Mouse (Mus musculus): Measurements from ENCODE around the gene Ttll4. TPM values are rescaled to one million over a fixed set of nuclear protein-coding genes. Genes with fewer than 3 reads are reported as not detected.
A peak's percentile ranks its signal among the peaks of the same experiment; 100 is the strongest.

The Ttll4 gene
- 21.8 and 26.3 TPM in 2 replicates for polyA plus RNA-seq (2014; fragmentation: Nextera tagmentation; extraction: Ambion mirVana)

DNA sequence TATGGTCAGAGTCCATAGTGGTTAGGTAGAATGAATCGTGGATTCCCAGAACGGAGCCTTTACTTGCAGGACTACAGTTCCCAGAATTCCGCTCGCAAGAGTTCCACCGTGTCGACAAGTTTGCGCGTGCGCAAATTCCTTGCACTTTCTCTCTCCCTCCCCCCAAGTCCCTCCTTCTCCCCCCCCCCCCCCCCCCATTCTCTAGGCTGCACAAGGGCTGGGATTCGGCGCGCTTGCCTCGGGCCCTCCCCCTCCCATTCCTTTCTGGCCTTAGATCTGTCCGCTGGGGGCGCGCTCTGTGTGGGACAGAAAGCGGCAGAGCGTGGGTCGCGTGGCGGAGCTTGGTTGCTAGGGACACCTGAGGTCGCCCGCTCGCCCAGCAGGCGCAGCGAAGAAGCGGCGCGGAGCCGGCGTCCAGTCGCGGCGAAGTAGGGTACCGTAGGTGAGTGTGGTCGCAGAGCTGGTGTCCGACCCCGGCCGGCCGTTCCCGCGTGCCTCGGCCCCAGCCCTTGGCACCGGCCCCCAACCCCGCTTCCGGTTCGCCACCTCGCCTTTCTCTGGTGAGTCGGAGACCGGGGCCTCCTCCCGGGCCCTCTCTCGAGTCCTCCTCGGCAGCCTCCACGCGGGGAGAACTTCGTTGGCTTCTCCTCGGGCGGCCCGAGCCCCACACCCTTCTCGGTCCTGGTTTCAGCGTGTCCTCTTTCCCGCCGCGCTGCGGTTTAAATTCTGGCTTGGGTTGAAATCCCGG is at the start of gene Ttll4:
Gene Ttll4 (plus strand): TSS at position 298 of the 748 bp plus-strand sequence.
- Histone ChIP-seq H3K27me3 (replicated peaks; ENCODE audit: control insufficient read depth, insufficient read depth, low read length) (no peaks in the 10 kb centered on the region), H3K27ac (ENCODE audit: low read depth) (peak within 1 kb of the TSS; percentile 74), H3K9ac (ENCODE audit: low read length) (peak within 1 kb of the TSS; percentile 69), H3K4me1 (replicated peaks; ENCODE audit: control insufficient read depth, insufficient read depth, low read length) (0 out of 2 replicates have a peak, but pooled peaks cover 9% of the 10 kb centered on the region), H3K4me2 (ENCODE audit: low read length) (peak within 1 kb of the TSS; percentile 65), H3K36me3 (ENCODE audit: control insufficient read depth, insufficient read depth, low read length) (peaks cover 5% of the 10 kb centered on the region; the same call in 1 of the 2 replicates), H3K4me3 (ENCODE audit: low read depth, low read length) (peak within 1 kb of the TSS; percentile 84), H3K9me3 (ENCODE audit: control insufficient read depth, low read length) (no peaks in the 10 kb centered on the region)
- WGBS, result under 1% methylated on average over 60 of the region's 66 CpGs
- DNase-seq (ENCODE audit: low spot score) (peak; percentile 95), ATAC-seq (replicated peaks; ENCODE audit: low FRiP score, low TSS enrichment, low read depth) (peak; percentile 99)

DNA sequence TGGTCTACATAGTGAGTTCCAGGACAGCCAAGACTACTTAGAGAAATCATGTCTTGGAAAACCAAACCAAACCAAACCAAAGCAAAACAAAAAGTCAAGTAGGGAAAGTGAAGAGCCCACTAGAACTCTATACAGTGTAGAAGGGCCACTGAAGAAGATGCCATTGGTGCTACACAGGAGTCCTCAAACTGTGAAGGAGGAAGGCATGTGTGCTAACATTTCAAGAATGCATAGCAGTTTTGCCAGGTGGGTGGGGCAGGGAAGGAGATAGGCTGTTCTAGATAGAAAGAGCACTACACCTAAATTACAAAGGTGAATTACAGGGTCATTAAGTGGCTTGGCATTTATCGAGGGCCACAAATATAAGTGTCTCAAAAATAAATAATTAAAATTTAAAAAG is 37.4 kb upstream of the Ttll4 start:
- no peak overlapping the region for H3K4me2 ChIP-seq (ENCODE audit: low read length)
- H3K9me3 ChIP-seq (ENCODE audit: control insufficient read depth, low read length), result no peaks in the 10 kb centered on the region
- no peak for DNase-seq (ENCODE audit: low spot score)
- H3K36me3 ChIP-seq (ENCODE audit: control insufficient read depth, insufficient read depth, low read length), result no peaks in the 10 kb centered on the region
- H3K9ac ChIP-seq (ENCODE audit: low read length), result no peak overlapping the region
- no peaks in the 10 kb centered on the region for H3K27me3 ChIP-seq (replicated peaks; ENCODE audit: control insufficient read depth, insufficient read depth, low read length)
- H3K27ac ChIP-seq (ENCODE audit: low read depth), result no peak overlapping the region
- no peaks in the 10 kb centered on the region for H3K4me1 ChIP-seq (replicated peaks; ENCODE audit: control insufficient read depth, insufficient read depth, low read length)
- no peak for ATAC-seq (replicated peaks; ENCODE audit: low FRiP score, low TSS enrichment, low read depth)
- no peak overlapping the region for H3K4me3 ChIP-seq (ENCODE audit: low read depth, low read length)
- 94% methylated on average over 1 of the region's 1 CpGs for WGBS

DNA sequence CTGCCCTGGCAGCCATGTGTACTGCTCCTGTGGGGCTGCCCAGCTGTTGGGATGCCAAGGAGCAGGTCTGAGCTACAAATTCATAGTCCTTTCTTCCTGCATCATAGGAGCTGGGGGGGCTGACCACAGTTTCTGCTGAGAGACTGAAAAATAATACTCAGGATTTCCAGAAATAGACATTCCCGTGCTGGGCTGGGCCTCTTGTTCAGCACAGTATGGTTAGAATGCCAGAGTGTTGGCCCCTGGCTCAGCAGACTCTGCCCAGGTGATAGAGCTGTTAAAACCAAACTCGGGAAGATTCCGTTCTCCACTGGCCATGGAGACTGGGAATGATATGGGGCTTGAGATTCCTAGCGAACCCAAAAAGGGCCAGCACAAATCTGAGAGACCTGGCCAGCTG is 35.5 kb upstream of the Ttll4 start:
- Histone ChIP-seq H3K27me3 (replicated peaks; ENCODE audit: control insufficient read depth, insufficient read depth, low read length) (no peaks in the 10 kb centered on the region), H3K27ac (ENCODE audit: low read depth) (no peak overlapping the region), H3K4me2 (ENCODE audit: low read length) (no peak overlapping the region), H3K9me3 (ENCODE audit: control insufficient read depth, low read length) (no peaks in the 10 kb centered on the region), H3K4me1 (replicated peaks; ENCODE audit: control insufficient read depth, insufficient read depth, low read length) (no peaks in the 10 kb centered on the region), H3K36me3 (ENCODE audit: control insufficient read depth, insufficient read depth, low read length) (no peaks in the 10 kb centered on the region), H3K4me3 (ENCODE audit: low read depth, low read length) (no peak overlapping the region), H3K9ac (ENCODE audit: low read length) (no peak overlapping the region)
- no peak for DNase-seq (ENCODE audit: low spot score)
- WGBS, result 86% methylated on average over 4 of the region's 4 CpGs
- no peak for ATAC-seq (replicated peaks; ENCODE audit: low FRiP score, low TSS enrichment, low read depth)

DNA sequence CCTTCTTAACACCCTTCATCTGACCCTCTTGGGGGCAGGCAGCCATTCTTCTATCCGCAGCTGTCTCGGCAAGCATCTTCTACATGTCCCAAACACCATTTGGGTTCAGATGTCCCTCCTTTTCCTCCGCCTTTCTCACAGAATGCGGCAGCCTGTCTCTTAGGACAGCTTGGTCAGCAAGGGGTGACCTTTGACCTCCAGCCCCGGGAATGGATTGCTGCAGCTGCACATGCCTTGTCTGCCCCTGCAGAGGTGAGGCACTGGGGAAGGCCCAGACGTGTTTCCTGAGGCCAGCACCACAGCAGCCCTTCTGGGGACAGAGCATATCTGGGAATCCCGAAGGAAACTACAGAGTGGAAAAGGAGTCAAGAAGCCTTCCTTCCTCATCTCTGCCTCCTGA is 33.5 kb upstream of the Ttll4 start:
- Histone ChIP-seq H3K4me1 (replicated peaks; ENCODE audit: control insufficient read depth, insufficient read depth, low read length) (no peaks in the 10 kb centered on the region), H3K4me3 (ENCODE audit: low read depth, low read length) (no peak overlapping the region), H3K4me2 (ENCODE audit: low read length) (no peak overlapping the region), H3K9me3 (ENCODE audit: control insufficient read depth, low read length) (no peaks in the 10 kb centered on the region), H3K9ac (ENCODE audit: low read length) (no peak overlapping the region), H3K36me3 (ENCODE audit: control insufficient read depth, insufficient read depth, low read length) (no peaks in the 10 kb centered on the region), H3K27ac (ENCODE audit: low read depth) (no peak overlapping the region), H3K27me3 (replicated peaks; ENCODE audit: control insufficient read depth, insufficient read depth, low read length) (no peaks in the 10 kb centered on the region)
- 49% methylated on average over 7 of the region's 7 CpGs for WGBS
- ATAC-seq (replicated peaks; ENCODE audit: low FRiP score, low TSS enrichment, low read depth), result no peak
- DNase-seq (ENCODE audit: low spot score), result no peak

DNA sequence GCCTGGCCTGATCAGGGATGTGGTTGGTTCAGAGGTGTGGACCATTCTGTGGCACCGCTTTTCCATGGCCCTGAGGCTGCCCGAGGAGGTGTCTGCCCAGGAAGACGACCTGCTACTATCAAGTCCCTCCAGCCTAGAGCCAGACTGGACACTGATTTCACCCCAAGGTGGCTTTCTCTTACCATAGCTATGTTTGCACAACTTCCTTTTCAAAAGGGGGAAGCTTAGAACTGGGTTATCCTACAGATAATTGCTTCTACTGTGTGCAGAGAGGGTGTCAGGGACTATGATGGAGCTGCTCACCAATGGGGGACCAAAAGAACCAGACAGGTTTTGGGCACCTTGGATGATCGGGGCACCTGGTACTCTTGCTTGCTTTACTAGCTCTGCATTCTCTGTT is 28.8 kb upstream of the Ttll4 start:
- Histone ChIP-seq H3K4me1 (replicated peaks; ENCODE audit: control insufficient read depth, insufficient read depth, low read length) (no peaks in the 10 kb centered on the region), H3K36me3 (ENCODE audit: control insufficient read depth, insufficient read depth, low read length) (0 out of 2 replicates have a peak, but pooled peaks cover 4% of the 10 kb centered on the region), H3K4me3 (ENCODE audit: low read depth, low read length) (no peak overlapping the region), H3K27me3 (replicated peaks; ENCODE audit: control insufficient read depth, insufficient read depth, low read length) (no peaks in the 10 kb centered on the region), H3K27ac (ENCODE audit: low read depth) (no peak overlapping the region), H3K4me2 (ENCODE audit: low read length) (no peak overlapping the region), H3K9me3 (ENCODE audit: control insufficient read depth, low read length) (no peaks in the 10 kb centered on the region), H3K9ac (ENCODE audit: low read length) (no peak overlapping the region)
- ATAC-seq (replicated peaks; ENCODE audit: low FRiP score, low TSS enrichment, low read depth), result no peak
- no peak for DNase-seq (ENCODE audit: low spot score)
- WGBS, result 83% methylated on average over 4 of the region's 4 CpGs

DNA sequence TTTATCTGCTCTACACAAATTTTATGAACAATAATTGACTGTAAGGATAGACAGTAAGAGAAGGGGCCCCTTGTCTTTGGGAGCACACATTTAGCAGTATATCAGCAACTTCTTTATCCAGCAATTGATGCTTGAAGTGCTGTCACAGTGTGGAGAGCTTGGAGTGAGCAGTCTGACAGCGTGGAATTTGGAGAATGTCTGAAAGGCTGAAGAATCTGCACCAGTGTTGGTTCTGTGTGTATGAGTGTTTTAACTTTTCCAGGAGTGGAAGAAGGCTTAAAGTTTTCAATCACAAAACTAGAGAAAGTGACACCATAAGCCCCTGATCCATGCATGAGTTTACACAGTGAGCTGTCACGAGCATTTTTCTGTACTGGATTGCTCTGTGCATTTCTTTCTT is 18.0 kb upstream of the Ttll4 start:
- Histone ChIP-seq H3K9ac (ENCODE audit: low read length) (no peak overlapping the region), H3K27ac (ENCODE audit: low read depth) (no peak overlapping the region), H3K4me1 (replicated peaks; ENCODE audit: control insufficient read depth, insufficient read depth, low read length) (no peaks in the 10 kb centered on the region), H3K9me3 (ENCODE audit: control insufficient read depth, low read length) (no peaks in the 10 kb centered on the region), H3K4me2 (ENCODE audit: low read length) (no peak overlapping the region), H3K4me3 (ENCODE audit: low read depth, low read length) (no peak overlapping the region), H3K27me3 (replicated peaks; ENCODE audit: control insufficient read depth, insufficient read depth, low read length) (no peaks in the 10 kb centered on the region), H3K36me3 (ENCODE audit: control insufficient read depth, insufficient read depth, low read length) (no peaks in the 10 kb centered on the region)
- no peak for DNase-seq (ENCODE audit: low spot score)
- no peak for ATAC-seq (replicated peaks; ENCODE audit: low FRiP score, low TSS enrichment, low read depth)
- WGBS, result 68% methylated on average over 2 of the region's 2 CpGs

DNA sequence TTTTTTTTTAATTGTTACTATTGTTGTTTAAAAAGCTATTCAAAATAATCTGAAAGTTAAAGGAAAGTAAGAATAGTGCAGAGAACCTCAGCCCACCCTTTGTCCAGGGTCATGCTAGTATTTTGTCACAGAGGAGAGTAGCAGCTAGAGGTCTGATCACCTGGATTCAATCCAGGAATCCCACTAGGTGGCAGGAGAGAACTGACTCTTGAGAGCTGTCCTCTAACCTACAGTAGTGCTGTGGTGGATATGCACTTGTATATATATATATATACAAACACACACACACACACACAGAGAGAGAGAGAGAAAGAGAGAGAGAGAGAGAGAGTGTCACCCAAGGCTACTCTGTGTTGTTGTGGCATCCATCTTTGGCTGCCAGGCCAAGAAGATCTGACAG is 17.6 kb upstream of the Ttll4 start:
- DNase-seq (ENCODE audit: low spot score), result no peak
- no peaks in the 10 kb centered on the region for H3K27me3 ChIP-seq (replicated peaks; ENCODE audit: control insufficient read depth, insufficient read depth, low read length)
- no peak overlapping the region for H3K4me2 ChIP-seq (ENCODE audit: low read length)
- no peak overlapping the region for H3K4me3 ChIP-seq (ENCODE audit: low read depth, low read length)
- ATAC-seq (replicated peaks; ENCODE audit: low FRiP score, low TSS enrichment, low read depth), result 0 out of 2 replicates have a peak, but pooled peaks have one; percentile 36
- H3K9me3 ChIP-seq (ENCODE audit: control insufficient read depth, low read length), result no peaks in the 10 kb centered on the region
- H3K36me3 ChIP-seq (ENCODE audit: control insufficient read depth, insufficient read depth, low read length), result no peaks in the 10 kb centered on the region
- H3K4me1 ChIP-seq (replicated peaks; ENCODE audit: control insufficient read depth, insufficient read depth, low read length), result no peaks in the 10 kb centered on the region
- H3K9ac ChIP-seq (ENCODE audit: low read length), result no peak overlapping the region
- no peak overlapping the region for H3K27ac ChIP-seq (ENCODE audit: low read depth)

DNA sequence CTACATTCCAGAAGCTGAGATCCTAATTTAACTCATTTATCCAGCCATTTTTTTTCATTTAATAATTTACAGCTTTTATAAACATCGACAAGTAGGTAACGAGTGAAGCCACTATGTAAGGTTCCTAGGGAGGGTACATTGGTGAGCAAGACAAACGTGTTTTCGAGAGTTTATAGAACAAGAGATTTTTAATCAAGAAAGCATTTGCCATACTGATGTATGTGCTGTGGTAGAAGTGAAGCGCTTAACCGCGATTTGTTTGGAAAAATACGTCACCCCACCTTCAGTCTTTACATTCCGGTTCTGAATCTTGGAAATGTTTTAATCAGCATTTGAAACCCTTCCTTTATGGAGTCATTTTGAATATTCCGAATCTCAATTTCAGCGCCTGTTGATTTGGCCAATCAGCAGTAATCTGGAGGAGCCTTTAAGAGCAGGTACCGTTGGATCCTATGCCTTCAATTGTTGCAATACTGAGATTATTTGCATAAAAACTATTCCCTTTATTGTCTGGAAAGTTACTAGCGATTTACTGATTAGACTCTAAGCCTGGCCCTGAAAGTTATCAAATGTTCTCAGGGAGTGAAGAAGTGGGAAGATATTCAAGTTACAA is 814 bp downstream of the Ttll4 start:
- Histone ChIP-seq H3K27ac (ENCODE audit: low read depth) (peak overlapping the region; percentile 74), H3K9ac (ENCODE audit: low read length) (peak overlapping the region; percentile 69), H3K4me2 (ENCODE audit: low read length) (peak overlapping the region; percentile 65), H3K27me3 (replicated peaks; ENCODE audit: control insufficient read depth, insufficient read depth, low read length) (no peaks in the 10 kb centered on the region), H3K9me3 (ENCODE audit: control insufficient read depth, low read length) (no peaks in the 10 kb centered on the region), H3K4me1 (replicated peaks; ENCODE audit: control insufficient read depth, insufficient read depth, low read length) (0 out of 2 replicates have a peak, but pooled peaks cover 9% of the 10 kb centered on the region), H3K4me3 (ENCODE audit: low read depth, low read length) (peak overlapping the region; percentile 84), H3K36me3 (ENCODE audit: control insufficient read depth, insufficient read depth, low read length) (peaks cover 7% of the 10 kb centered on the region; the same call in 1 of the 2 replicates)
- 4% methylated on average over 13 of the region's 13 CpGs for WGBS
- ATAC-seq (replicated peaks; ENCODE audit: low FRiP score, low TSS enrichment, low read depth), result no peak
- no peak for DNase-seq (ENCODE audit: low spot score)

All from intestine, embryonic 14.5 days (tissue).